Mouse (Mus musculus) cerebellum, postnatal 25 days (tissue): Measurements from ENCODE around the gene Cd109.
A peak's percentile ranks its signal among the peaks of the same experiment; 100 is the strongest.

Experiments used
- DNase-seq, 2 experiments: peaks; one replicate each; pipeline ENCODE4 v3.0.0; 2021; ENCODE audit warnings: mixed read lengths in 2 of 2

Gene Cd109

GRCm38 (mm10) chr9:78615401-78616021 lies at the start of gene Cd109:
Gene Cd109, plus strand, starts transcription at chr9:78615546.
- DNase-seq: peak; percentile 36 to 43

DNA sequence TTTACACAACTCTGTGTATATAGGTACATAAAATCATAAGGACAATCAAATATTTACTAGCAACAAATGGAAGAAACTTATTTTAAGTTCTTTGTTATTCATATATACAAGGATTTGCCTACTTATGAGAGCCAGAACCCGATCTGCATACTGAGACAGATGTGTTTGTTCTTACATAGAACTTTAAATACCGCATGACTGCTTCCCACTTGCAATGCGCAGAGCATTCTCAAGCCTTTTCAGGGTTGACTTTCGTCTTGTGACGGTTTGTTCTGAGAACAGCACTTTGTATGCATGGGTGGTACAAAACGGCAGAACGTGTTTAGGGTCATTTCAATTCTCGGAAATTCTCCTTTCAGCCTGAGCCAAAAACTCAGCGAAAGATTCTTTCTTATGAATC lies 45.4 kb upstream of the Cd109 start:
- DNase-seq: no peak

DNA sequence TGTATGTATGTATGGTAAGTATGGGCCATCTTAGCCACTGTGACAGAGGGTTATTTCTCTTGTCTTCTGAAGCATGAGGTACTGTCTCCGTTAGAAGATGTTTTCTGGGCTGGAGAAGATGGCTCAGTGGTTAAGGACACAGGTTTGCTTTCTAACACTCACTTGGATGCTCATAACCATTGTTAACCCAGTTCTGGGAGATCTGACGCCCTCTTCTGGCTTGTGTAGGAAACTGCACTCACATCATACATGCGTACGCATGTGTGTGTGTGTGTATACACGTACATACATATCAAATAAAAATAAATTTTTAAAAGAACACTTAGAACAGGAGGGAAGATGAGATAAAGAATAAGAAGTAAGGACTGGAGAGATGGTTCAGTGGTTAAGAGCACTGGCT lies 38.9 kb upstream of the Cd109 start:
- no peak for DNase-seq

- DNase-seq: no peak
Observed at GRCm38 (mm10) chr9:78578824-78579223, 36.5 kb upstream of the Cd109 start.

GRCm38 (mm10) chr9:78579644-78580396 lies 35.5 kb upstream of the Cd109 start:
- no peak for DNase-seq

DNA sequence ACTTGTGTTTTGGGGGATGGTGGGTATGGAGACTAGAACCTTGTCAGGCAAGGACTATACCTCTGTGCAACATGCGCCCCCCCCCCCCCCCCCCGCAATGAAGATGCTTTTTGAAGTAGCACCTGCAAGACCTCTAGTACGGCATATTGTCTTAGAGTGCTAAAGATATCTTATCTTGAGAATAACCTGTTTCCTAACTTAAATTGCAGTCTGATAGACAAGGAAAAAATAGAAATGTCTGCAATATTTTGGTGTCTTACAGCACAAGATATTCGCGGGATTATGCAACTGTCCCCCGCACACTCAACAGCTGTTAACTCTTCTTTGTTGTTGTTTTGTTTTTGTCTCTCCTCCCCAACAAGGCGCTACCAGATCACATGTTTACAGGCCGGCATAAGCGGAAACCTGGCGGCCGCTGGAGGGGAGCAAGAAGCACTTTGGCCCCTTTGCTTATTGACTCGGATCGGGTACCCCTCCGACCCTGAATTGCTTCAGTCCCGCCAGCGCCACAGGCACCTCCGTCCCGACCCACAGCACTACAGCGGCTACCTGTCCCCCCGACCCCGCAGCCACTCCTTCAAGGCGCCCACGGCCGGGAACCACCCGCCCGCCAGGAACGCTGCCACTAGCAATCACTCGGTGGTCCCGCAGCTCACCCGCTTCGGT lies 28.0 kb upstream of the Cd109 start:
- no peak for DNase-seq

- peak; percentile 92 to 94 for DNase-seq
Observed at GRCm38 (mm10) chr9:78587914-78588313, 27.4 kb upstream of the Cd109 start, which contains the start of gene Slc17a5. Gene Slc17a5, minus strand, starts transcription at chr9:78588041.

GRCm38 (mm10) chr9:78588411-78589033 lies 26.8 kb upstream of the Cd109 start:
- DNase-seq: no peak

GRCm38 (mm10) chr9:78590471-78590870 lies 24.9 kb upstream of the Cd109 start:
- no peak for DNase-seq

GRCm38 (mm10) chr9:78595257-78595656 lies 20.1 kb upstream of the Cd109 start:
- no peak for DNase-seq

DNA sequence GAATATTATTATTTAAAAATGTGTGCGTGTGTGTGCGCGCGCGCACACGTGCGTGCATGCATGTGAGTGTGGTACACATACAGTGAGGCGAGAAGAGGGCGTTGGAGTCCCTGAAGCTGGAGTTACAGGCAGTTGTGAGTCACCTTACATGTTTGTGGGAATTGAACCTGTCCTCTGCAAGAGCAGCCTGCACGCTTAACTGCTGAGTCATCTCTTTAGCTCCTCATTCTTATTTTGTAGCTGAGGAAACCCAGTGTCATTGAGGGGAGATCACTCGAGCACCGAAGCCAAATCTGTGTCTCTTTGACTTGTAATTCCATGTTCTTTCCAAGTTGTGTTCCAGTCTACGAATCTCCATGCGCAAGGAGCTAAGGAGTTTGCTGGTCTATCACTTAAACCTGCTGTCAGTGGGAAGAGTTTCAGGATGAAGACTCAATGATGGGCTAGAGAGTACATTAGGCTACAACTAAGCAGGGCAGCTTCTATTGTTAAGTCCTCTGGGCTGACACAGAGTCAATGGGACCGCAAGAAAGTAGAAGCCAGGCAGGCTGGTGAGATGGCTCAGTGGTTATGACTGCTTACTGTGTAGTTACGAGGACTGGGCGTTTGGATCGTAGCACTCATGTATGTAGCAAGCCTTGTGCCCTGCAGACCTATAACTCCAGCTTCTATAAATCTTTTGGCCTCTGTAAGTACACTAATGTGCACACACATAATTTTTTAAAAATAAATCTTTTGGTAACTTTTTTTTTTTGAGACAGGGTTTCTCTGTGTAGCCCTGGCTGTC lies 19.4 kb upstream of the Cd109 start:
- DNase-seq: no peak

- peak; percentile 51 to 70 for DNase-seq
Observed at GRCm38 (mm10) chr9:78596834-78597233, 18.5 kb upstream of the Cd109 start.

- DNase-seq: no peak
Observed at GRCm38 (mm10) chr9:78599927-78600326, 15.4 kb upstream of the Cd109 start.

- DNase-seq: peak in 1 of 2 experiments; percentile 27
Observed at GRCm38 (mm10) chr9:78601046-78601730, 14.2 kb upstream of the Cd109 start.

- peak; percentile 11 to 14 for DNase-seq
Observed at GRCm38 (mm10) chr9:78614201-78614600, 1.1 kb upstream of the Cd109 start.

GRCm38 (mm10) chr9:78619285-78619684 lies 3.9 kb downstream of the Cd109 start:
- DNase-seq: no peak

DNA sequence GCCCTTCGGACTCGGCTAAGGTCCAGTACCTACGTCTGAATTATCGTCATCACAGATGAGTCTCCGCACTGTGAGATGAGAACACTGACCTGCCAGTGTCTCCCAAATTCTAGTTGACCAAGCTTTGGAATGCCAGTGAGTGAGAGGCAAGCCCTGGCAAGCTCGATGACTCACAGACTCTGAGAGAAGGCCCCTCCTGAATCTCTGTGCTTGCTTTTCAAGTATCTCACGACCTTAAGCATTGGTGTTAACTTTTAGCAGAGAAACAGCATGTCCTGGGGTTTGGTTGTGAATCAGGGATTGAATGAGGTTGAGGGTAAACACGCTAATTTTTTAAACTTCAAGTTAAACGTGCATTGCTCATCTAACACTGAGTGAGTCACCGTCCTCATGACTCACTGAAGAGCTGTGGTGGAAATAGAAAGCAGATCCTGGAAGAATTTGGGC lies 8.0 kb downstream of the Cd109 start:
- DNase-seq: no peak

GRCm38 (mm10) chr9:78629991-78630390 lies 14.6 kb downstream of the Cd109 start:
- DNase-seq: no peak

- DNase-seq: no peak
Observed at GRCm38 (mm10) chr9:78631755-78632434, 16.5 kb downstream of the Cd109 start.

GRCm38 (mm10) chr9:78633976-78634375 lies 18.6 kb downstream of the Cd109 start:
- no peak for DNase-seq

DNA sequence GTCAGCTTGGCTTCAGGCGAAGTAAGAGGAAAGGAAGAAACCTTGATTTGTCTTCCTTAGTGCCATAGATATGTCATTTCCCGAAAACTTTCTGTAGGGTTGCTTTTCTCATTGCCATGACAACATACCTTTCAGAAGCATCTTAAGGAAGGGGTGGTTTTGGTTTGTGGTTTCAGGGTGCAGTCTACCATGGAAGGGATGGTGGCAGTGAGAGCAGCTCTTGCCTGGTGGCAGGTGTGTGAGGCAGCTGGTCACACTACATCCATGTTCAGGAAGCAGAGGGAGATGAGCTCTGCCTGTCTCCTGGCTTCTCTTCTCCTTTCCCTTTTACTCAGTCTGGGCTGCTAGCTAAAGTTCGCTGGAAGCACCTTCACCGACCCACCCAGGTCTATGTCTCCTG lies 26.0 kb downstream of the Cd109 start:
- no peak for DNase-seq
